Mouse (Mus musculus): ENCODE data around the gene Stc2. TPM values are rescaled to one million over a fixed set of nuclear protein-coding genes. Genes with fewer than 3 reads are reported as not detected.

The Stc2 gene
- polyA plus RNA-seq, 1 experiment from 2014 or later = 2.6 TPM

DNA sequence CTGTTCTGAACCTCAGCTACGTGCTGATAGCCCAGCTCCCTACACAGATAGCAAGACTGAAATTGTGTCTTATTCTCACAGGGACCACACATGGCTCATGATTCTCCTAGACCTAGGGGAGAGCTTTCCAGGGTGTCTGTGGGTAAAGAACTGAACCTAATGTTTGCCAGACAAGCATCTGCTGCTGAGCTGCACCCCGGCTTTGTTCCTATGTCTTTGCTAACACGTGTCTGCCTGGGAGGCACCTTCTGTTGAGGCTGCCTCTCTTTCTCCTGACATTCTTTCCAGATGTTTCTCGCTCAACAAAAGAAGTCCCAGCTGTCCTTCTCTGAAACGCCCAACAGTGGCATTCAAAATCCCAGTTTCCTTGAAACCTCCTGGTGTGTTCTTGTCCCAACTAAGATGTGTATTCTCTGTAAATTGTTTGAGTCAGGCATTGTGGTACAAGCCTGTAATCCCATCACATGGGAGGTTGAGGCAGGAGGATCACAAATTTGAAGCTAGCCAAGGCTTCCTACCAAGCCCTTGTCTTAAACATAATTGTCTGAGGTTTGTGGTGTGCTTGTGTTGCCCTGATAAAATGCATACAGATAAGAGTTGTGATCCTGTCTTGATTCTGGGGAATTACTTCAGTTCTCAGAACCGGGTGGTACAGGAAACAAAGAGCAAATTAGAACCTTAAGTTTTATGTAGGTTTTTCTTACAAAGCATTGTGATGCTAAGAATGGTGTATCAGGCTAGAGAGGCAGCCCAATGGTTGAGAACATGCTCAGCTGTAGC is 27.0 kb upstream of the Stc2 start:
- Histone ChIP-seq H3K9me3 (replicated peaks; ENCODE audit: low read length) (no peaks in the 10 kb centered on the region), H3K27ac (no peak overlapping the region), H3K4me1 (replicated peaks; ENCODE audit: insufficient read depth, low read length) (no peaks in the 10 kb centered on the region), H3K27me3 (ENCODE audit: insufficient read depth, low read length) (no peaks in the 10 kb centered on the region), H3K36me3 (ENCODE audit: insufficient read depth, low read length) (no peaks in the 10 kb centered on the region), H3K4me2 (ENCODE audit: low read length) (no peak overlapping the region), H3K4me3 (replicated peaks; ENCODE audit: low read depth, low read length) (no peak overlapping the region), H3K9ac (ENCODE audit: low read depth, low read length) (no peak overlapping the region)
- DNase-seq (ENCODE audit: low spot score) = no peak
- no peak for TF ChIP-seq CTCF (IDR thresholded peaks at IDR 0.05; ENCODE audit: low read depth)
- no peak for ATAC-seq (replicated peaks; ENCODE audit: low FRiP score, low read depth)
- WGBS = 75% methylated on average over 6 of the region's 6 CpGs

DNA sequence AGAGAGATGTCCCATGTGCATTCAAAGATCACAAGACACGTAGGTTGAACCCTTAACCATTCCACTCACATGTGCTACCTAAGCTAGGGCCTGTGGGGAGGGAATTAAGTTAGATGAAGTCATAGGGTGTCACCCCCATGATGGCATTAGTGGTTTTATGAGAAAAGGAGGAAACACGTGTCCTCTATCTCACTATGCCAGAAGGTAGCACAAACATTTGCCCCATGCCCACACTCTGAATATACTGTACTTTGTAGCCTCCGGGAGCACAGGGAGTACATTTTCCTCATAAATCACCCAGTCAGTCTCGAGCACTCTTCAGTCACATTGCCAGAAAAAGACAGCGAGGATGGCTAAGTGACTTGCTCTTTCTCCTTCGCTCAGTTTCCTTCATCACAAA is 24.2 kb upstream of the Stc2 start:
- DNase-seq (ENCODE audit: low spot score) (no peak), ATAC-seq (replicated peaks; ENCODE audit: low FRiP score, low read depth) (no peak)
- no peaks in the 10 kb centered on the region for H3K9me3 ChIP-seq (replicated peaks; ENCODE audit: low read length)
- no peak overlapping the region for H3K9ac ChIP-seq (ENCODE audit: low read depth, low read length)
- no peak overlapping the region for H3K4me2 ChIP-seq (ENCODE audit: low read length)
- H3K36me3 ChIP-seq (ENCODE audit: insufficient read depth, low read length) = no peaks in the 10 kb centered on the region
- WGBS = 57% methylated on average over 6 of the region's 6 CpGs
- H3K4me1 ChIP-seq (replicated peaks; ENCODE audit: insufficient read depth, low read length) = no peaks in the 10 kb centered on the region
- no peaks in the 10 kb centered on the region for H3K27me3 ChIP-seq (ENCODE audit: insufficient read depth, low read length)
- no peak overlapping the region for H3K4me3 ChIP-seq (replicated peaks; ENCODE audit: low read depth, low read length)
- no peak overlapping the region for H3K27ac ChIP-seq
- no peak for TF ChIP-seq CTCF (IDR thresholded peaks at IDR 0.05; ENCODE audit: low read depth)

DNA sequence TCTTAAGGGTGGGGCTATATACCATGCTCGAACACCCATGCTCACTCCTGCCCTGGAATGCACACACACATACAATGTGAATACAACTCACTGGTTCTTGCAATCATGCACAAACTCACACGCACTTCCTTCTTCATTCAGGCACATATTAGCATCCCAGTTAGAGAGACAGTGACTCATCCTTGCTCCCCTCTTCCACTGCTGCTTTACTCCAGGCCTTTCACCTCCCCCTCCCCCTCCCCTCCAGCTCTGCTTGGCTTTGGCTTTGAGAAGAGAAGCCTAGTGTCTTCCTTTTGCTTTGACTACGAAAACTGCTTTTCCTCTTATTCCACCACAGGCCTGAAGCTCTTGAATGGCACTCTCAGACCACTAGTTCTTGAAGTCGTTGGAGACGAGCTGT is 22.5 kb upstream of the Stc2 start:
- WGBS = 66% methylated on average over 5 of the region's 5 CpGs

DNA sequence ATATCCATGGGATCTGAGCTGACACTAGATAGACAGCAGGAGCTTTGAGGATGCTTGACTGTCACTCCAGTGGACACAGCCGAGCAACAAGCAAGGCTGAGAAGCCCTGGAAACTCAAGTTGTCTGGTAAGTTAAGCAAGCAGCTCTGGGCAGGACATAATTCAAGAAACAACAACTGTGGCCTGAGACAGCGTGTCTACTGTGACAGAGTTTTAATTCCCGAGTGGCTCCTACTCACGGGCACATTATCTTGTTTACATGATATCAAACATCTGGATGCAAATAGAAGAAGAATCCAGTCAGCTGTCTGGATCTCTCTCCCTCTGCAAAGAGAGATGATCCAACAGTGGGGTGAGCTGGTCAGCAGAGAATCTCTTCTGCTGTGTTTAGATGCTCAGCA is 19.0 kb upstream of the Stc2 start:
- no peak overlapping the region for H3K4me3 ChIP-seq (replicated peaks; ENCODE audit: low read depth, low read length)
- no peak for TF ChIP-seq CTCF (IDR thresholded peaks at IDR 0.05; ENCODE audit: low read depth)
- no peaks in the 10 kb centered on the region for H3K36me3 ChIP-seq (ENCODE audit: insufficient read depth, low read length)
- DNase-seq (ENCODE audit: low spot score) (peak; percentile 15), ATAC-seq (replicated peaks; ENCODE audit: low FRiP score, low read depth) (no peak)
- 31% methylated on average over 4 of the region's 4 CpGs for WGBS
- no peak overlapping the region for H3K27ac ChIP-seq
- H3K4me2 ChIP-seq (ENCODE audit: low read length) = no peak overlapping the region
- H3K27me3 ChIP-seq (ENCODE audit: insufficient read depth, low read length) = no peaks in the 10 kb centered on the region
- H3K9ac ChIP-seq (ENCODE audit: low read depth, low read length) = no peak overlapping the region
- H3K9me3 ChIP-seq (replicated peaks; ENCODE audit: low read length) = no peaks in the 10 kb centered on the region
- H3K4me1 ChIP-seq (replicated peaks; ENCODE audit: insufficient read depth, low read length) = no peaks in the 10 kb centered on the region; the same call in 1 of the 2 replicates

More for the DNA sequence above, 22.5 kb upstream of the Stc2 start:
- Histone ChIP-seq H3K4me3 (replicated peaks; ENCODE audit: low read depth, low read length) (no peak overlapping the region), H3K4me2 (ENCODE audit: low read length) (no peak overlapping the region), H3K27ac (no peak overlapping the region), H3K27me3 (ENCODE audit: insufficient read depth, low read length) (no peaks in the 10 kb centered on the region), H3K4me1 (replicated peaks; ENCODE audit: insufficient read depth, low read length) (no peaks in the 10 kb centered on the region), H3K9ac (ENCODE audit: low read depth, low read length) (no peak overlapping the region), H3K36me3 (ENCODE audit: insufficient read depth, low read length) (no peaks in the 10 kb centered on the region), H3K9me3 (replicated peaks; ENCODE audit: low read length) (no peaks in the 10 kb centered on the region)
- DNase-seq (ENCODE audit: low spot score) (no peak), ATAC-seq (replicated peaks; ENCODE audit: low FRiP score, low read depth) (no peak; the same call in 1 of the 2 replicates)
- TF ChIP-seq CTCF (IDR thresholded peaks at IDR 0.05; ENCODE audit: low read depth) = no peak

DNA sequence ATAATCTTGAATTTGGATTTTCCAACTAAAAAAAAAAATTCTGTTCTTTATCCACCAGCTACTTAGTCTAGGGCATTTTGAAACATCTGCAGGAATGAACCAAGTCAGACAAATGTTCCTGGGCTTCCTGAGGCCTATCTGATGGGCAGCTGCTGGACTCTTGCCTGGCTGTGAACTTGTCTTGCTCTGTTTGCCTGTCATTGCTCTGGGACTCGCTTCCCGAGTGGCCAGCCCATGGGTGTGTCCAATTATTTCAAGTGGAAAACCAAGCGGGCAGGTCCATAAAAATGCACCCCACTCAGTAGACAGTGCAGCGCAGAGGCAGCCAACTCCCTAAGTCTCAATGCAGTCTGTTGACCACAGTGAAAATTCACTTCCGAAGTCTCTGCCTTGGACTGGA is 17.7 kb upstream of the Stc2 start:
- no peak for TF ChIP-seq CTCF (IDR thresholded peaks at IDR 0.05; ENCODE audit: low read depth)
- WGBS = 80% methylated on average over 5 of the region's 5 CpGs
- Histone ChIP-seq H3K4me3 (replicated peaks; ENCODE audit: low read depth, low read length) (no peak overlapping the region), H3K27me3 (ENCODE audit: insufficient read depth, low read length) (no peaks in the 10 kb centered on the region), H3K9me3 (replicated peaks; ENCODE audit: low read length) (no peaks in the 10 kb centered on the region), H3K36me3 (ENCODE audit: insufficient read depth, low read length) (no peaks in the 10 kb centered on the region), H3K27ac (no peak overlapping the region), H3K9ac (ENCODE audit: low read depth, low read length) (no peak overlapping the region), H3K4me1 (replicated peaks; ENCODE audit: insufficient read depth, low read length) (no peaks in the 10 kb centered on the region; the same call in 1 of the 2 replicates), H3K4me2 (ENCODE audit: low read length) (no peak overlapping the region)
- ATAC-seq (replicated peaks; ENCODE audit: low FRiP score, low read depth) (no peak), DNase-seq (ENCODE audit: low spot score) (no peak)

DNA sequence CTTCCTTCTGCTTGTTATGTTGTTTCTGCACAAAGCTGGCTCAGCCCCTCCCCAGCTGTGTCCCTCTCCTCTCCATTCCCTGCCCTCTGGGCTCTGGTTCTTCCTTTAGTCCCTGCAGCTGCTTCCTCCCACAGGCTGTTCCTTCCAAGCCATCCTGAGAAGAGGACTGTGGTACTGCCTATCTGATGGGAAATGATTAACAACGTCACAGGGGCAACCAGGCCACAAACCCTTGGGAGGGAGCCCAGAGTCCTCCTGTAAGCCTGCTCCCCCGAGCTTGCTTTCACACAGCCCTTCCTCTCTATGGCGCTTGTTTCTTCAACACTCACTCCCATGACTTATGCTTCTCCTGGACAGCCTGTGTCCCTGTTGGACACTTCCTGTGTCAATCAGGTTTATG is 16.7 kb upstream of the Stc2 start:
- no peak for TF ChIP-seq CTCF (IDR thresholded peaks at IDR 0.05; ENCODE audit: low read depth)
- no peak overlapping the region for H3K4me3 ChIP-seq (replicated peaks; ENCODE audit: low read depth, low read length)
- WGBS = 13% methylated on average over 3 of the region's 3 CpGs
- peak; percentile 55 for DNase-seq (ENCODE audit: low spot score)
- no peak overlapping the region for H3K9ac ChIP-seq (ENCODE audit: low read depth, low read length)
- ATAC-seq (replicated peaks; ENCODE audit: low FRiP score, low read depth) = peak; percentile 47
- no peak overlapping the region for H3K4me2 ChIP-seq (ENCODE audit: low read length)
- H3K36me3 ChIP-seq (ENCODE audit: insufficient read depth, low read length) = no peaks in the 10 kb centered on the region
- no peaks in the 10 kb centered on the region for H3K9me3 ChIP-seq (replicated peaks; ENCODE audit: low read length)
- peak overlapping the region; percentile 42; the same call in 1 of the 2 replicates for H3K27ac ChIP-seq
- no peaks in the 10 kb centered on the region; the same call in 1 of the 2 replicates for H3K4me1 ChIP-seq (replicated peaks; ENCODE audit: insufficient read depth, low read length)
- H3K27me3 ChIP-seq (ENCODE audit: insufficient read depth, low read length) = no peaks in the 10 kb centered on the region

Data from kidney, postnatal 0 days (tissue).